Mouse (Mus musculus): Measurements from ENCODE around the gene Utp4.

DNA sequence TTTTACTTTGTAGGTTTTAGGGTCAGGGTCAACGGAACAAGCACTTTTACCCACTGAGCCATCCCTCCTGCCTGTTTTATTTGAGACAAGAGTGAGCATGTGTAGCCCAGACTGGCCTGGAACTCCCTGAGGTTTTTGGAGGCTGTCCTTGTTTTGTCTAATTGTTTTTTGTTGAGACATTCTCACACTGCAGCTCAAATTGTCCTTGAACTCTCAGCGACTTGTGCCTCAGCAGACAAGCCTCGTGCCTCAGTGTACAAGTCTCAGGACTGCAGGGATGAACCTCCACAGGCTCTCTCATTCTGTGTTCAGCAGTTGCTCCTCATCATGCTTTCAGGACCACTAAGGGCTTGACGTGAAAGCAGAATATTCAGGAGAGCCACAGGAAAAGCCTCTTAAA is 58.3 kb downstream of the Utp4 start:
- TF ChIP-seq CTCF (conservative IDR thresholded peaks at IDR 0.05; ENCODE audit: low read length) = no peak
- no peak for TF ChIP-seq NANOG (IDR thresholded peaks at IDR 0.05; ENCODE audit: borderline replicate concordance, low read length)

Measured in E14TG2a.4 (cell line).